Mouse (Mus musculus): ENCODE data around the gene Fam160a1.

Gene Fam160a1

GRCm38 (mm10) chr3:85741767-85742166 lies 75.3 kb downstream of the Fam160a1 start:
- DNase-seq, result no peak

DNA sequence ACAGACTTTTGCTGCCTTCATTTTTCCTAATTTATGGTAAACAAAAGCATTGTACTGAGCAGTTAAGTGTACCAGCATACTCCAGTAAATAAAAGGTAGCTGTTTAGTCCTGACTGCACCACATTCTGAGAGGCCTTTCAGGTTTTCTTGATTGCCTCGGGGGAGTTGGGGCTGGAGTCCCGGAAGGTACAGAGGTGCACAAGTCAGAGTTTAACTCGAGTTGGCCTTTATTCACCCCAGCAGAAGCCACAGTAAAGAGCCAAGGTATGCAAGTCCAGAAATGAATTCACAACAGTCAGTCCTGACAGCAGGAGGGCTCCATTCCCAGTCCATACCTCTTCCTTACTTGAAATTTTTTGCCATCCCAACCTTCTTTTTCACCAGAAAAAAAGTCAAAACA lies 78.5 kb downstream of the Fam160a1 start:
- DNase-seq, result no peak

- no peak for DNase-seq
These were observed 83.0 kb downstream of the Fam160a1 start for GRCm38 (mm10) chr3:85733939-85734729.

DNA sequence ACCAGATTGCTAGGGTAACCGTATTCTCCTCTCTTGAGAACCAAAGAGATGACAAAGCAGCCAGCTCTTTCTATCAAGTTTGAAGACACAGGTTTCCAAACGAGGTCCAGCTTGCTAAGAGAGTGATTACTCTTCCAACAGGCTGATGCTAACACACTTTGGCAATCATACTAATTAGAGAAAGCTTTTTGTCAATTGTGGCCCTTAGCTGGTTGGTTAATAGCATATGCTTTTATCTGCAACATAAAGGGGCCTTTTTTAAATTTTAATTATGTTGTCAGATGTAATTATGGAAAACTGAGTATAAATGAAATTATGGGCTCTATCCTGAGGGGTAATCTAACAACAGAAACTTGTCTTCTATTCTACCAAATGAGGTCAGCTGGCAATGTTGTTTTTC lies 89.9 kb downstream of the Fam160a1 start:
- no peak for DNase-seq

DNA sequence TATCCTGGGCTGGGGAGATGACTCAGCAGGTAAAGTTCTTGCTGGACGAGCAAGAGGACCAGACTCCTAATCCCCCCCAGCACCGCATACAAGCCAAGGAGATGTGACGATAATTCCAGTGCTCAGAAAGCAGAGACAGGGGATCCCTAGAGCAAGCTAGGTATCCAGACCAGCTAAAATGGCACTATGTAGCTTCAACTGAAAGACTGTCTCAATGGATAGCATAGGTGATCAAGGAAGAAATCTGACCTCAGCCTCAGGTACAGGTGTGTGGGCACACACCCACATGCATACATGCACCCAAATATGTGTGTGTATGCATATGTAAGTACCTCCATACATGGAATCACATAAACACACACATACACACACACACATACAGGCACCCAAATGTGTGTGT lies 91.1 kb downstream of the Fam160a1 start:
- DNase-seq, result no peak

GRCm38 (mm10) chr3:85725110-85725509 lies 92.0 kb downstream of the Fam160a1 start:
- no peak for DNase-seq

DNA sequence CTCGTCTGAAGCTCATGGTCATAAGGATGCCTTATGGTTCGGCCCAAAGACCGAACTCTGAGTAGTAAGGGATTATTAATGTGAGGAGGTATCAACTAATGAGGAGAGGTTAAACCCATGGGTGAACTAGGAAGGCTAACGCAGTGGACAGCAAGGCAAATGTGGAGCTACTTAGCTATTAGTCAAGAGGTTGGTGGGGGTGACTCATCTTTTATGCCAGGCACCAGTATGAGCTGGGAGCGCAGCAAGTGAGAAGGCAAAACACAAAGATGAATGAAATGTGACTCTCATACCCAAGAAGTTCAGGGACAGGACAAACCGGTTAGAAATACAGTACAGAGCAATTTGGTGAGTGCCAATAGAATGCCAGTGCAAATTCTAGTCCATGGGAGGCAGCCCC lies 94.5 kb downstream of the Fam160a1 start:
- DNase-seq, result no peak

DNA sequence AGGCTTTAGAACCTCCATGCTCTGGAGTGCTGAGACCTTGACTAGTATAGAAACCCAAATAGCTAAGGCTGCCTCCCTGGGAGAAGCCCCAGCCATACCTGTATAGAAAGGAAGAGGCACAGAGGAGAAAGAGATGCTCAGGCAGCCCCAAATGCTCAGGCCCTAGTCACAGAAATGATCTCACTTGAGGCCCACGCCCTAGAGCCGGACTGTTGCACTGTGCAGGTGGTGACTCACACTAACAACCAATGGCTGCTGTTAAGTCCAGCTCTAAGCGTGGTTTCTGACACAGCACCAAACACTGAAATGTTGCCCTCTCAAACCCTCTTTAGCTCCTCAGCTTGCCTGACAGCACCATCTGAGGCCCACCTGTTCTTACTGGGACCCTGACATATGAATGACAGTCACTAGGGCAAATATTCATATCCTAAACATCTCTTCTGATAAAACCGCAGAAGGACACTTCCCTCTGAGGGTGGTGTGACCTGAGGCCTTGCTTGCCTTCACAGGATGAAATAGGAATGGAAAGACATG lies 101.3 kb downstream of the Fam160a1 start:
- no peak for DNase-seq

- no peak for DNase-seq
These were observed 103.0 kb downstream of the Fam160a1 start for GRCm38 (mm10) chr3:85713936-85714709.

DNA sequence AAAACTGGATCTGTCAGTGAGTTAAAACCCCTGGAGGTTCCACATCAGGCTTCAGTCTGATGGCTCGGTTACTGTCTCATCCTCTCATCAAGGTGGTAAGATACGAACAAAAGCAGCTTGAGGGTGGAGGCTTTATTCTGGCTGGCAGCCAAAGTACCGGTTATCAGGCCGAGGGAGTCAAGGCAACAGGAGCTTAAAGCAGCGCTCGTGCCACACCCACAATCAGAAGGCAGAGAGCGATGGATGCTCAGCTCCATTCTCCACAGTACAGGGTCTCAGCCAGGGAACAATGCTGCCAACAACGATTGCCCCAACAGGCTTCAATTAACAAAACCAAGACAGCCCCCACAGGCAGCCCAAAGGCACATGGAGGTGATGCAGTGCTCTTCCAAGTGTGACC lies 106.4 kb downstream of the Fam160a1 start:
- DNase-seq, result peak; percentile 11

DNA sequence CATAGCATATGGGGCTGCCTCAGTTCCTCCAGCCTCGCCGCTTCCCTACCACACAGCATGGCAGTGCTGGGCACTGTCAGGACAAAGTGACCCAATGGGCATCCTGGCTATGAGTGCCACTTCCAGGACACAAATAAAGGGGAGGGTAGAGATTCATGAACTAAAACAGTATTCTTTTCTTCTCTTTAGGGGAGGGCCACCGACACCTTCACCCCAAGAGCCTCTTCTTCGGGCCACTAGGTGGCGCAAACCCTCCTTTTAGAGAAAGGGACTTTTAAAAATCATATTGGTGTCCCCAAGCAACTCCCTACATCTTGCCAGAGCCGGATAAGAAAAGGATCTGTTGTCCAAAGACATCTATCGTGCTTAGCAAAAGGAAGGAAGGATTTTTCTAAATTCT lies 109.7 kb downstream of the Fam160a1 start:
- DNase-seq, result peak; percentile 51

DNA sequence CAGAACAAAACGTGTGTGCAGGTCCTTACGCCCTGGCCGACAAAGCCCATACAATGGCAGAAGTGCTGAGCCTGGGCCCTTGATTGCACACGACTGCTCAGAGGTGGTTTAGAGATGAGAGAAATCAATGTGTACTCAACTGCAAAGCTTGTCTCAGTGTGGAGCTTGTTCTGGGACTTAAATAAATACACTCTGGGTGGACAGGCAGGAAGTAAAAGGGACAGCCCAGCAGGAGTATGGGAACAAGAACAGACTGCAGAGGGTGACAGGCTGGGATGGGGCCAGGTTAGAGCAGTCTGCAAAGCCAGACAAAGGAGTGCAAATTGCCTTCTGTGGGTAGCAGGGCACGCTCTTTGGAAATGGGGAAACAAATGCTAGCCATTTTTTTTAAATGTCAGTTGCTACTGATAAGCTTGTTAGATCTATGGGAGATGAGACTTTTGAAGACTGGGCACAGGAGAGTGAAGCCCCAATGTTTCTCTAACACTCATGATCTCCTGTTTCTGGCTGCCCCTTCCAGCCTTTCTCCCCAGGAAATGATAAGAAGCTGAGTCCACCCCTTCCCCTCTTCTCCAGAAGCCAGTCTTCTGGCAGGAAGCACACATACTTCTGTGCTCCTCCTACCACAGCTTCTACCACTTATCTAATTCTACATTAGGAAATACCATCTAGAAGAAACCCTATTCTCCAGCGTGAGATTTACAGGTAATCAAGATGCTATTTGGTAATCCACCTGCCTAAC lies 113.8 kb downstream of the Fam160a1 start:
- no peak for DNase-seq

- no peak for DNase-seq
These were observed 118.6 kb downstream of the Fam160a1 start for GRCm38 (mm10) chr3:85698496-85698895.

GRCm38 (mm10) chr3:85695056-85695455 lies 122.0 kb downstream of the Fam160a1 start:
- no peak for DNase-seq

DNA sequence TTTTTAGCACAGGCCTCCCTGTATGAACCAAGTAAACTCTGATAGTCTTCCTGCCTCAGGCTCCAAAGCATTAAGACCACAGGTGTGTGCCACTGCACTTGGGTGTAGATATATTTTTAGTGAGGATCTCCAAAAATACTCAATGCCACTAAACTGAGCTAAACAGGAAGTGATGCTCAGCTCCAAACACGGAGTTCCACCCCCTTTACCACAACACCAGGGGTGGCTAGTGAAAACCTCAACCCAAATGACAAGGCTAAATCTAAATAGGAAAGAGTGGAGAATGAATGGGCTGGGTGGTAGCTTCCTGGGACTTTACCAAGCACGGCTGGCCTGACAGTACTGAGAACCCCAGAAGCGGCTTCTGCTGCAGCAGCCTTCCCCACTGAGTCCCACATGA lies 124.1 kb downstream of the Fam160a1 start:
- DNase-seq, result no peak

- DNase-seq, result no peak
These were observed 126.0 kb downstream of the Fam160a1 start for GRCm38 (mm10) chr3:85691134-85691533.

DNA sequence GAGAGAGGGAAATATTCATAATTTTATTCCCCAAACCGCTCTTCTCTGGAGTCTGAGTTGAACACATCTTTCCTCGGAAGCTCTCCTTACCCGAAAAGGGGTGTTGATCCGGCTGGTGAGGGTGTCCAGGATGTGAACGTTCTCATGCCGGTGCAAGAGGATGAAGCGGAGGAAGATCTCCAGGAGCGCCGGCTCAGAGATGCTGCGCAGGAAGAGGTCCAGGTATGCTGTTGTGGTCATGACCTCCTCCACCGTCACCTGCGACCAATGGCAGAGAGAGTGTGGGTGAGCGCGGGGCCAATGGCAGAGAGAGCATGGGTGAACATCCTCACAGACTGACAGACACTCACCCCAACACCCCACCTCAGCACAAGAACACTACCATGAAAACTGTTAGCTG lies 128.8 kb downstream of the Fam160a1 start:
- DNase-seq, result no peak

- DNase-seq, result no peak
These were observed 131.8 kb downstream of the Fam160a1 start for GRCm38 (mm10) chr3:85685271-85685670.

GRCm38 (mm10) chr3:85683618-85684017 lies 133.5 kb downstream of the Fam160a1 start:
- DNase-seq, result no peak

DNA sequence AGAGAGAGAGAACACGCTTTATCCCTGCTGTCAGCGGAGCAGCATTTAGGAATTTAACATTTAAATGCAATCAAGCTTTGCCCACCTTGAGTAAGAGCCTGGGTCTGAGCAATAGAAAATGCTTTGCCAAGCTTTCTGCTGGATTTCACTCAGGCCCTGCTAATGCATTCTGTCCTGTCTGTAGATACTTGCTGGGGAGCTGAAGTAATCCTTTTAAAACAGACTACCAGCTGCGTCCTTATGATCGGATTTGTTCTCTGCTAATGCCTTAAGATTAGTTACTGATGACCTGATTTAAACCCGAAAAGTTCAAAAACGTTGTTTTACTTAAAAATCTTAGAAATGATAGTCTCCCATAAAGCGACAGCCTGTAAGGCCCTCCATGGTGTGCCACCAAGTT lies 136.0 kb downstream of the Fam160a1 start:
- no peak for DNase-seq

DNA sequence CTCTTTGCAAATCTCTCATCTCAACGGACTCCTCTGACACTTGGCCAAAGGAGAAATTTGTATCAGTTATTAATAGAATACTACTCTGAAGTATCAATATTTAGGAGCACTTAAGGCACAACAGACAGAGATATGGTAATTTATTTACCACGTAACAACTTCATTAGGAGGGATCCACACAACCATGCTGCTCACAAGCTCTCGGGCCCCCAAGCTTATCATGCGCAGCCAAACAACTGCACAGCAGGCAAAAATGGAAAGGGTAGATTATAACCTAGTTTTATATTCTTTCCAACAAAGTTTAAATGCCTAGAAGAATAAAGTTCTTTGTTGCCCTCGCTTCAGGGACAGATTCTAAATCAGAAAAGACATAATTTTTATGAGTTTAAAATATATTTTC lies 137.1 kb downstream of the Fam160a1 start:
- DNase-seq, result no peak

DNA sequence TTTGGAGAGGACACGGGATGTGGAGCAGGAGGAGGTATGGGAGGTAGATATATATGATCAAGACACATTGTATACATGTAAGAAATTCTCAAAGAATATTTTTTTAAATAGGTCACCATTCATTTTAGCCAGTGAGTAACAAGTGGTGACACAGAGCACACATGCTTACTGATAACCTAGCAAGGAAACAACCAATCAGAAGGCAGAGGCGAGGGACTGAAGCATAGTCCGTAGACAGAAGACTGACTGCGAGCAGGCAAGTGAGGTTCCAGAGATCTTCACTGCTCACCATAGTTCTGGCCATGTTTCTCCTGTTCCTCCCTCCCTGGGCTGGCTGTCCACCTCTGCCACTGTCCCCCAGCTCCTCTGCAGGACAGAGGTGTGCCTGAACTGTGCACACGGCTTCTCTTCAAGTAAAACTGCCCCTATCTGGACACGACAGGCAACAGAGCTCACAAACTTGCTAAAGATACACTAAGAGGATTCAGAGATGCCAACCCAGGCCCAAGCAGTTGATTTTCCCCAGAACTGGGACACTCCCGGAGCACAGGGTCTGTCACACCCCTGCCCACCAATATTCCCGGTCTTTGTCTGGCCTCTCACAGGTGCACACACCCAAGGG lies 137.7 kb downstream of the Fam160a1 start:
- no peak for DNase-seq

DNA sequence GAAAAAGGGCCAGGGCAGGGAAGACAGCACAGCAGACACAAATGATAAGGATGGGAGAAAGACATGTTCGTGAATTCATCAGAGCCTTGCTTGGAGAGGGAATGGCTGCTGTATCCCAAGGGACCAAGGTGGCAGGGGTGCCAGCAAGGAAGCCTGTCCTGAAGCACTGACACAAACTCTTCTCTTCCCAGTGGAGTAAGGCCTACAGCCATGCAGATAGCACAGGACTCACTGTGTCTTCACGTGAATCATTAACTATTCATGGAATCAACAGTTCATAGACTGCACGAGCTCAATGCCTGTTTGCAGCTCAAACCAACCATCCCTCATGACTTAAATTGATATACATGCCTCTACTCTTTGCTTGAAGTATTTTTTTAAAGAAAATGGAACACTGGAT lies 139.1 kb downstream of the Fam160a1 start:
- DNase-seq, result no peak
